Mouse (Mus musculus) layer of hippocampus, postnatal 10 days (tissue): ENCODE measurements around the gene Gm5458. TPM values are rescaled to one million over a fixed set of nuclear protein-coding genes. Genes with fewer than 3 reads are reported as not detected.
"Not testable (repeated sequence)": the region's sequence is repeated elsewhere in the genome, so short reads cannot be mapped to it uniquely, and the experiment has no call there.

Experiments used
- DNase-seq, 2 experiments: peaks; one replicate each; pipeline ENCODE4 v3.0.0; 2021; ENCODE audit warnings: low spot score in 2 of 2
- long read RNA-seq: library from polyadenylated mRNA; stranded (forward); transcript quantifications from one replicate; pipeline ENCODE4 v2.0.0, GENCODE M21; 2023
- total RNA-seq, 2 experiments: library from RNA; stranded (reverse); gene quantifications; 2 replicates each; pipeline ENCODE4 v1.2.3; 2021

The Gm5458 gene
- not detected for total RNA-seq
- long read RNA-seq = 0 reads

- DNase-seq = not testable (repeated sequence)
Measured at GRCm38 (mm10) chr14:19602481-19602880, at the start of gene Gm5458. TSS of gene Gm5458 (minus strand) at chr14:19602581.

- no peak for DNase-seq
Measured at GRCm38 (mm10) chr14:19646232-19646631, 43.9 kb upstream of the Gm5458 start.

GRCm38 (mm10) chr14:19584804-19585667 is 17.3 kb downstream of the Gm5458 start, which contains the start of gene Gm2237:
TSS of gene Gm2237 (minus strand) at chr14:19585135.
- peak; percentile 19 to 39 for DNase-seq

- DNase-seq = not testable (repeated sequence)
Measured at GRCm38 (mm10) chr14:19549863-19550262, 52.5 kb downstream of the Gm5458 start, which contains the start of gene Gm2244. TSS of gene Gm2244 (minus strand) at chr14:19549963.

Other genes with a start within 250 kb of the Gm5458 start
- not detected for gene Gm21738, start 183.7 kb downstream of the Gm5458 start, total RNA-seq
- gene Gm2244, start 52.6 kb downstream of the Gm5458 start, total RNA-seq = not detected
- gene Gm2237, start 17.4 kb downstream of the Gm5458 start, total RNA-seq = 10 to 100 TPM in 1 of 2 experiments, 1 to 10 TPM in 1; 9.3 to 12.2 TPM
- gene Nid2, start 148.7 kb upstream of the Gm5458 start, total RNA-seq = 10 to 100 TPM; 18.0 to 26.5 TPM
- 10 to 100 TPM; 62.7 to 62.8 TPM for gene Rtraf, start 221.2 kb upstream of the Gm5458 start, total RNA-seq